Mouse (Mus musculus) adrenal gland, postnatal 25 days (tissue): ENCODE measurements around the gene Atp1b1. TPM values are rescaled to one million over a fixed set of nuclear protein-coding genes. Genes with fewer than 3 reads are reported as not detected.

Experiments
- DNase-seq: peaks from one replicate; pipeline ENCODE4 v3.0.0; 2021; ENCODE audit warnings: mixed read lengths
- total RNA-seq: library from RNA; stranded (reverse); gene quantifications from 2 replicates; pipeline ENCODE4 v1.2.3, GENCODE M21; 2021

The Atp1b1 gene
- total RNA-seq, 1 experiment from 2014 or later: 64.2 TPM

GRCm38 (mm10) chr1:164440708-164441407 lies 17.3 kb downstream of the Atp1b1 start:
- DNase-seq: no peak

GRCm38 (mm10) chr1:164440230-164440629 lies 17.9 kb downstream of the Atp1b1 start:
- no peak for DNase-seq

DNA sequence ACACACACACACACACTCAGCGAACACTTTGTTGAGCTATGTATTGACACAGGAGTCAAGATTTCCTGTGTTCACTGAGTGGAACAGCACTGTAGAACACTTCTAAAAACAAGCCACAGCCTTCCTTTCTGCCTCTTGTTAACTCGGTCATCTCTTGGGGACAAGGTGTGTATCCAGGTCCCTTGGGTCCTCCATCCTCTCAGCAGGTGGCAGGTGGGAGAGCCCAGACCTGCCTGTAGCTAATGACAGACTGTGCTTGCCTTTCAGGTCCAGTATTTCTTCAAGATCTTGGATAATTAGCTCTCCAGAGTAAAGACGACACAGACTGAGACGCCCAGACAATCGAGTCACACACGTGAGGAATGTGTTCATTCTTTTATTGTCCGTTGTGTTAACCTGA lies 21.4 kb downstream of the Atp1b1 start:
- no peak for DNase-seq

DNA sequence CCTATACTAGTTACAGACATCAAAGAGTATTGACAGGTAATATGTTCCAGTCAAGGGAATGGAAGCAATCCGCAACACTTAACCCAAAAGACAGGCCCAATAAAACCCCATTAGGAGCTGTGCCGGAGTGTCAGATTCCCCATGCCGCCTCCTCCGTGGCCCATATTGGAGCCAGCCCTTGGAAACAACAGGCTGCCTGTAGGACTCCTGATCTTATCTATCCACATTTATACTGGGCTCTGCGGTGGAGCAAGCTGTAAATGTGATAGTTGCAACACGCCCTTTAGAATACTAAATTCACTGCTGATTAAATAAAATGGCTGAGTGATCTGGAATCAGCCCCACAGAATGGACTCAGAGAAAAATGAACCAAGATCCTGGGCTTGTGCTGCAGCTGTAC lies 24.1 kb downstream of the Atp1b1 start:
- DNase-seq: no peak

GRCm38 (mm10) chr1:164432649-164433048 lies 25.5 kb downstream of the Atp1b1 start:
- DNase-seq: no peak

DNA sequence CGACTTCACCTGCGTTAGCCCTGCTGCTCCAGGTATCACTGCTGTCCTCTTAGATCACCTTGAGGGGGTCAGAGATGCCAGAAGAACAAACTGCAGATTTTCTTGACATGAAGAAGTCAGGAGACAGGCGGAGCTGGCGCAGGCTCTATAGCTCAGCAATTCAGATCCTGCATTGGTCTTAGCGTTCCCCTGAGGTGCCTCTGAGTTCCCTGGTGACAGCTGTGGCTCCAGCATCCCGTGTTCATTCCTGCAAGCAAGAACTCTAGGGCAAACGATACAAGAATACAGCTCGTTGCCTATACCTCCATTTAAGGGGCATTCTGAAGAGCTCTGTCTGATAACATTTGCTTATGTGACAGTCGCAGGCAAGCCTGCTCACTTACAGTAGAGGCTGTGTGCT lies 29.5 kb downstream of the Atp1b1 start:
- no peak for DNase-seq

- DNase-seq: no peak
Measured at GRCm38 (mm10) chr1:164427777-164428176, 30.4 kb downstream of the Atp1b1 start.

- DNase-seq: no peak
Measured at GRCm38 (mm10) chr1:164426227-164426626, 31.9 kb downstream of the Atp1b1 start.

DNA sequence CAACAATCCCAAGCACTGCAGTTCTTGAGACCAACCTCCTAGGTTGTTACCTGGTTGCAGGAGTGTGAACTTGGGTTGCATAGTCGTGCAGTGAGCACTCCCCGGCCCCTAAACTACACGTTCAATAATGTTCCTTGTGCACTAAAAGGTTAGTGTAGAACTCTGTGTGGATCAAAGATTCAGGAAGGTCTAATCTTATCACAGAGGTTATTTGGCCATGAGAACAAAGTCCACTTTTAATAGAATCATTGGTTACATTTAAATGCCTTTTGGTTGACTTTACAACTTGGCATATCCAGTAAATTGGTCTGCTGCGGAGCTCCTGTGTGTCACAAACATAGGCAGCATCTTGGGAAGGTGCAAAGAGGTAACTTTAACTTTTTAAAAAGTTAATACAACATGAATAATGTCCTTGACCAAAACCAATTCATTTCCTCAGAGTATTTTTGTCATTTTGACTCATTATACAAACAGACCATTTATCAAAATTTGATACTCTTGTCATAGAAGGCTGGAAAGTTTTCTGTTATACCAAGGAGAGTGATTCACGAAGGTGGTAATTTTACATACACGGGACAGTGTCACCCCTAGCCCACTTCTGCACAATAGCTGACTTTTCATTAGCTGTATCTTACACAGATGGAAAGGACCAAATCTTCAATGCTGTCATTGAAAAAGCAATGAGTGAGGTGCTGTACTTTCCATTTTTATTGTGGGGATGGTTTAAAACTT lies 37.4 kb downstream of the Atp1b1 start:
- no peak for DNase-seq

- DNase-seq: no peak
Measured at GRCm38 (mm10) chr1:164419401-164419800, 38.8 kb downstream of the Atp1b1 start.

- no peak for DNase-seq
Measured at GRCm38 (mm10) chr1:164418320-164418719, 39.8 kb downstream of the Atp1b1 start.

DNA sequence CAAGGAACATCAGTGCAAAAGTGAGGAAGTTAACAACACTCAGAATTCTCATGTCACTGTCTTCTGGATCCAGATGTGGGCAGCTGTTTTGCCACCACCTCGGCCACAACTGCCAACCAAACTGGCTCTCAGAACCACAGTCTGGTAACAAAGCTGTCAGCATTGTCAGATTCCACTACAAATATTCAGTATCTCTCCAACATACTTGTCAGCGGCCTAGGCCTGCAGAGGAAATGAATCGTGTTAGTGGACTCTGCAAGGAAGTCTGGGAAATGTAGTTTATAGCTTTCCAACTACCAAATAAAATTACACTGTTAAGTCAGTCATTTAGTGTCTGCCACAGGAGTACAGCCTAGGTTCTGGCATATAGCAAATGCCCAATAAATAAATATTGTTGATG lies 40.6 kb downstream of the Atp1b1 start:
- no peak for DNase-seq

- DNase-seq: no peak
Measured at GRCm38 (mm10) chr1:164416692-164417394, 41.3 kb downstream of the Atp1b1 start.

GRCm38 (mm10) chr1:164415347-164415751 lies 42.8 kb downstream of the Atp1b1 start:
- no peak for DNase-seq

- no peak for DNase-seq
Measured at GRCm38 (mm10) chr1:164413608-164414007, 44.5 kb downstream of the Atp1b1 start.

DNA sequence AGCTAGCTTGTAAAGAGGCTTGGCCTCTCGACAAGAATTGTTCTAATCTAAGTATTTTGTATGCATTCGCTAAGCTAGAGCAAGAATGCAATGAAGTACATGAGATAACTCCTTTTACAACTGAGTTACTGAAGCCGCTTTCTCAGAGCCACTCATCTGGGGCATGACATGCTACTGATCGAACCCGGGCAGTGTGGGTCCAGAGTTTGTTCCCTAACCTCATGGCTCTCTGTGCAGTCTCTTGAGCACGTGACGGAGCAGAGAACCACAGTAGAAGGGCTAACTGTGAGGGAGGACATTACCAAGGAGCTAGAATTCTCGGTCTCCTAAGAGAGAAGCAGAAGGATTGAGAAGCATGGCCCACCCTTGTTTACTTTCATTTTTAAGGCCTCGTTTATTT lies 45.2 kb downstream of the Atp1b1 start:
- no peak for DNase-seq

- DNase-seq: no peak
Measured at GRCm38 (mm10) chr1:164411306-164411705, 46.8 kb downstream of the Atp1b1 start.

GRCm38 (mm10) chr1:164408655-164409054 lies 49.5 kb downstream of the Atp1b1 start:
- DNase-seq: no peak

- no peak for DNase-seq
Measured at GRCm38 (mm10) chr1:164406506-164406905, 51.6 kb downstream of the Atp1b1 start.

DNA sequence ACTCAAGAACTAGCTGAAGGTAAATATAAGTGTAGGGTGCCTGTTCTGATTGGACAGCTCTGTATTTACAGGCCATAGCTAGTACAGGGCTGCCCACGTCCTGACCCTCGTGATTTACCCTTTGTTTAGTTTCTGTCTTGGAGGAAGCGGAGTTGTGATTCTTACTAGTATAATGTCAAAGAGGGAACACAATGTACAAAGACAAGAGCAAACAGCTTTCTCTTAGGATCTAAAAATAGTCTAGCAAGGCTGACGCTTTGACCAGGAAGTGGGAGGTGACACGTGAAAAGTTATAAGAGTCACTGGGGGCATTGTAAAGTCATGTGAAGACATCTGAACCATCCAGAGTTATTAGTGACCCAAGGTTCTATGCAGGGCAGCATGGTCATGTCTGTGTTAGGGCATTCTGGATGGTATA lies 52.8 kb downstream of the Atp1b1 start:
- DNase-seq: no peak

DNA sequence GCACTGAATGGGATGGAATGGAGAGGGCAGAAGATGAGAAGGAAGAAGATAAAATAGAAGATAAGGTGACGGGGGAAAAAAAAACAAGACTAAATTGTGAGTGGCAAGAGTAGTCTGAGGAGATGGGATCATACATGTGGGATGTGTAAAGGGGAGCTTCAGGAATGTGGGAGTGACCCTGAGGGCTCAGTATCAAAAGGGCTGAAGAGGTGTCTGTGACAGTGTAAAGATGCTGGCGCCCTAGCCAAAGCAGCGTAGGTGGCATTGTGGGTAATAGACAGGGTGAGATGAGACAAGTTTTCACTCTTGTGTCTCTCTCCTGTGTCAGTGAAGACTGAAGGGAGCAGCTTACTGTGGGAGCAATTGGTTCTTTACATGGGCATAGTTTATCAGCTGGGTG lies 58.6 kb downstream of the Atp1b1 start:
- no peak for DNase-seq

GRCm38 (mm10) chr1:164397672-164398071 lies 60.5 kb downstream of the Atp1b1 start:
- no peak for DNase-seq

DNA sequence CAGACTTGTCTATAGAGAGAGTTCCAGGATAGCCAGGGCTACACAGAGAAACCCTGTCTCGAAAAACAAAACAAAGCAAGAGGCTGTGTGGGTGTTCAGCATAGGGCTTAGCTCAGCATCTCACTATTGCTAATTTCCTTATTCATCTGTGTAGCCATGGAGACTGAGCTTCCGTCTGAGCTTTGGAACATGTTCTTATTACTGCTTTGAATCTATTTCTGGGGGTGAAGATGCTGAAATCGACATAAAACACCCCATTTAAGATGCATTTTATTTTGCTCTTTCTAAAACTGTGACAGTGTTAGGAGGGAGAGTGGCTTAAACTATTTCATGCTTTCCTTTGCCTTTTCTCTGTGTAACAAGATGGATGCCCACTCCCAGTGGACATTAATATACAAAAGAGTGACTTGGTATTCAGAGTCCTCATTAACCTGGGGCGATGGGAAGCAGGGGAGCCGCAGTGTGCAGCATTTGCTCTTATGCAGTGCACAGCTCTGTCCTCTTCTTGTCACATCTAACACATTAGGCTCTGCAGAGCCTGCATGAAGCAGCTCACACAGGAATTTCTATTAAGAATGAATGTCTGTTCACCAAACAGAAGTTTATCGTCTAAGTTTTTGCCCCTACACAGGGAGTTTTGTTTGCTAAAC lies 62.9 kb downstream of the Atp1b1 start:
- DNase-seq: no peak
